Mouse (Mus musculus): ENCODE results near the gene Stxbp6.
"Not testable (repeated sequence)": the region's sequence is repeated elsewhere in the genome, so short reads cannot be mapped to it uniquely, and the experiment has no call there.

Gene Stxbp6

GRCm38 (mm10) chr12:45074611-45075342 lies at the start of gene Stxbp6:
Gene Stxbp6, minus strand, starts transcription at chr12:45074709.
- no peak for DNase-seq

- not testable (repeated sequence) for DNase-seq
These were observed 28.4 kb upstream of the Stxbp6 start for GRCm38 (mm10) chr12:45102954-45103353.

DNA sequence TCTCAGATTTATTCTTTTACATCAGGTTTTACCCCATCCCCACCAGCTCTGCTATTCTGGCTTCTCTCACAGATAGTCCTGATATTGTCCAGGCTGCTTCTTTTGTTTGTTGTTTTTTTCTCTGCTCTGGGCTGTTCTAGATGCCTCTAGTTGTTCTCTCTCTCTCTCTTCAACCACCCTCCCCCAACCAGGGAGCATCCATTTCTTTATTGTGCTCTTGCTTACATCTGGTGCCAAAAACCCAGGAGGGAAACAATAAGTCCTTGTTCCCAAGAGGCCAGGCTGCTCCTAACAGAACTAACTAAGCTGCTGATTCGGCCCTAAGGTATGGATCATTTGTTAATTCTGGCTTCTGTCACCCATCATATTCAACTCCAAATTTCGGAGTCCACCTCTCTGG lies 19.2 kb upstream of the Stxbp6 start:
- peak; percentile 12 for DNase-seq

DNA sequence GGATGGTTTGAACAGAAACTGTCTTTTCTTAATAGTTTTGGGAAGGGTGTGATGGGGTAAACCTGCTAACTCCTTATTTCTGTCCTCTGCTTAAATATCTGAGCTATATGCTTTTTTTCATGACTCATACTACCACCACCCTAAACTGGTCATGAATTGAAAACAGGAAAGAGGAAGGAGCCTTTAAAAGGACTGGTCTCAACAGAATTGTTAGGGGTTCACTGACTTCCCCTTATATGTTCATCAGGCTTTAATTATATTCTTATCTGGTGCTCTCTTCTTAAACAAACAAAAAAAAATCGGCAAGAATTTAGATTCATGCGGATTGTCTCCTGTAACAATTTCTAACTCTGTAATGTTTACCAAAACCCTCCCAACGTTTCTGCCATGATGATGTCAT lies 17.9 kb upstream of the Stxbp6 start:
- DNase-seq, result no peak

DNA sequence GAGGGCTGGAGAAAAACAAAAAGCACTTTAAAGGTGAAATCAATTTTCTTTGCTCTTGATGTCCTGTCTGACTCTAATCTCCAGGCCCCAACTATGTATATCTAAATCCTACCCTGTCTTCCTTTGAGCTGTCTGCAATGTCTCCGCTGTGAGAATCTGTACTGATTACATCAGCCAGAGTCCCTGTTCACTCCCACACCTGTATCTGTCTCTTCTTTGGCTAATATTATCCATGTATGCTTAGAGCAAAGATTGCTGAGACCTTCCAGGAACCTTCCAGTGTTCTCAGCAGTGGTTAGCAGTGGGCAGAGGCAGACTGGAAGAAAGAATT lies 8.6 kb upstream of the Stxbp6 start:
- no peak for DNase-seq

GRCm38 (mm10) chr12:45082379-45083144 lies 8.1 kb upstream of the Stxbp6 start:
- DNase-seq, result no peak

DNA sequence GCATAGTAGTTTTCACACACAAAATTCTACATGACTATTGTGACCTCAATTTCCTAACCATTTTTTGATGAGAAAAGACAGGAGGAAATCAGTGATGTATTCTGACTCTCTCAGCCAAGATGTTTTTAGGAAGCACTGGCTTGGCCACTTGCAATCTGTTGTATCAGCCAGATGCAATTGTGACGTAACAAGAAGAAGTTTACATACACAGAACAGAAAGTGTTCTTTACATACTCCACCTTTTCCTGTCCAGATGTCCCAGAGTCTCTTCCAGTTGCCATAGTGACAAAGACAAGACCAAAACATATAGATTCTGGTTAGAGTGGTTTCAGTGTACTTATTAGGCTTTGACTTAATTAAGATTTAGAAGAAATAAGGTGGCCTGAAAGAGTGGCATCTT lies 7.1 kb upstream of the Stxbp6 start:
- no peak for DNase-seq

- no peak for DNase-seq
These were observed 6.2 kb upstream of the Stxbp6 start for GRCm38 (mm10) chr12:45080753-45081122.

DNA sequence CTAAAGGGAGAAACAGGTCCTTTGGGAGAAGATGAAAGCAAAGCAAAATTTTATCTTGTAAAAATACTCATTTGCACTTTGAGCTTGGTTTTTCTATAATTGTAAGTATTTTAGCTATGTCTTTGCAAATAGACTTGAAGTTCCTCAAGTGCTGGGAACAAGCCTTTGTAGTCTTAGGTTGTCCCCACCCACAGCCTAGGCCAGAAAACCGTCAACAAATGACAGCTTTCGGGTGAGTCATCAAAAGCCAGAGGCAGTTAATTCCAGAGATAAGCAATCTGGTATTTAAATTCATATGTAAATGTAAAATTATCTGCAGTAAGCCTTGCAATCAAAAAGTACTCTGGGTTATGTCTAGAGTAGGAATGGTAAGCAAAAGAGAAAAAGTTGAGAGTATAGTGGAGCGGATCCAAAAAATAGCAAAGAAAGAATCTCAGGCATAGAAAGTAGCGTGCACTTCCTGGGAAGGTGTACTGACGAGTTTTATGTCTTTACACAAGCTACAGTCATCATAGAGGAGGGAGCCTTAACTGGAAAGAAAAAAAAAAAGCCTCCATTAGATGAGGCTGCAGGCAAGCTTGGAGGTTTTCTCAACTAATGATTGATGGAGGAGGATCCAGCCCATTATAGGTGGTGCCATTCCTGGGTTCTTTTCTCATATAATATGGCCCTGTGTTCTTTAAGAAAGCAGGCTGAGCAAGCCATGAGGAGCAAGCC lies 5.7 kb upstream of the Stxbp6 start:
- DNase-seq, result no peak

GRCm38 (mm10) chr12:45075631-45076030 lies 1.1 kb upstream of the Stxbp6 start:
- DNase-seq, result no peak

DNA sequence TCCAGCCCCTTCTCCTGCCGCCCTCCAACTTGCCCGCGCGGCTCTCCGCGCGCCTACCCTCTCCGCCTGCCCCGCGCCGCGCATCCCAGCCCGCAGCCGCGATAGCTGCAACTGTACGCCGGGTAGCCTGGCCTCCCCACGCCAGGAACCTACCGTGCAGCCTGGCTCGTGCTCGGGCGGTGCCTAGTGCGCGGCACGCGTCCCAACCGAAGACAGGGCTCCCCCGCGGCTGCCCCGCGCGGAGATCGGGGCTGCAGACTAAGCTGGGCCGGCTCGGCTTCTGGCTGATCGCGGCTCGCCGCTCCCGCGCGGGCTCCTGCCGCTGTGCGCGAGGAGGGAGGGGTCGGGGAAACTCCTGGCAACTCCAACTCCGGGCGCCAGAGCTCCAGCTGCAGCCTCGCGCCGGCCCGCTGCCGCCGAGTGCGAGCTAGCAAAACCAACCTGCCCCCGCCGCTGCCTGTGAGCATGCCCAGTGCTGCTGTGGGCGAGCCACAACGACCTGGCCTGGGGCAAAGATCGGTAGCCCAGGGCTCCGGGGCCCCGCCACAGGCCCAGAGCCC lies 387 bp downstream of the Stxbp6 start:
- DNase-seq, result peak; percentile 5

GRCm38 (mm10) chr12:45073331-45074041 lies 1.0 kb downstream of the Stxbp6 start:
- no peak for DNase-seq

DNA sequence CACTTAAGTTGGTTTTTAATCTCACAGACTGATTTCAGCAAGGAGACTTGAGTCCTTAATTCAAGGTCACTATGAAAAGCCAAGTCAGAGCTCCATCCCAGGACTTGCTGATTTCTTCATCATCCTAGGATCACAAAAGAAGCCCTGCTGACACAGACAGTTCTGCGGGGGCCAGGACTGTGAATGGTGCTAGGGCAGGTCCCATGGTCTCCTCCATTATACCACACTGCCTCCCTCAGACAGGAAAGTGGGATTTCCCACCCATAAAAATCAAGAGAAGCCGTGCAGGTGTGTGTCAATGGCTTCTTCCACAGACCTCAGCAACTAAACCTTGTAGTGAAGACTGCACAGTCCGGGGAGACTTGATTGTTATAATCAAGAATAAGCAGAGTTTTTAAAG lies 2.3 kb downstream of the Stxbp6 start:
- DNase-seq, result no peak

- DNase-seq, result no peak
These were observed 4.3 kb downstream of the Stxbp6 start for GRCm38 (mm10) chr12:45070186-45070585.

DNA sequence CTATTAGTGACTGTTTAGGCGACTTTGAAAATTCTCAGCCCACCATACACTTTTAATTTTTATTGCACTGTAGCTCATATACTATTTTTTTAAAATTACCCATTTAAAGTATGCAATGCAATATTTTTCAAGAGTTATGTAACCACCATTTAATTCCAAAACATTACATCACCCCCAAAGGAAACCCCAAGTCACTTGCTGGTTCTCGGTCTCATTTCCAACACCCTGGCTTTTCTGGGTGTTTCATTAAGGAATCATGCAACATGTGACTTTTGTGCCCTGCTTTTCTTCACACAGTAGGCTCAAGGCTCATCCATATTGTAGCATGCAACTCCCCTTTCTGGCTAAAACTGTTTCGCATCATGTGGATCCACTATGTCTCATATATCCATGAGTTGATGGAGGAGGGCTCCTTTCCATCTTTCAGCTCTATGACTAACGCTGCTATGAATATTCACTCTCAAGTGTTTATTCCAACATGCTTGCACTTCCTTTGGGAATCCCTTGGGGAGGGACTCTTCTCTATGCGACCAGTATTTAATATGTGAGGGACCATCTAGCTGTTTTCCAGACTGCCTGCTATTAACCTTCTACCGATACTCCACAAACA lies 6.3 kb downstream of the Stxbp6 start:
- no peak for DNase-seq

GRCm38 (mm10) chr12:45067686-45068085 lies 6.8 kb downstream of the Stxbp6 start:
- no peak for DNase-seq

DNA sequence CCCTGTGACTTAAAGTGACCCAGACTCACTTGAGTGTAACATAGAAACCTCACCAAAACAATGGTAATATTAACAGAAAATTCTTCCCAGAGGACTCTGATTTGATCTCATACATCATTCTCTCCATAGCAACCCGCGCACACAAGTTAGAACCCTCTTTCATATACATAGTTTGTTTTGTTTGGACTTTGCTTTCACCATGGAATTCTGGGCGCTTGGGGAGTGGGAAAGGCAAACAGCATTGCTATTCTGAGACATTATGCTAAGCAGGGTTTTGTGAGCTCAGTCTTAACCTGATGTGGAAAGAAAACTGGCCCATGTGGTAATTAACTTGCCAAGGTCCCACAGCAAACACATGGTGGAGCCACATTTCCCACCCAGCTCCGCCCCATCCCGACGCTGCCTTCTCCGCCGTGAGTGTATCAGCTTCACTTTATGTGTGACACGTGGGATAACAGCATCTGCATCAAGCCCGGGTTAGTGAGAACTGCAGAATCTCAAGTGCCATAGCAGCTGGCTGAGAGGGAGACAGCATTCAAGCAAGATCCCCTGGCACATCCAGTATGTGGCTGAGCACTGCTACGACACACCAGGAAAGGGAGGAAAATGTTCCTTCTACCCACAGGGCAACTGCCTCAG lies 7.3 kb downstream of the Stxbp6 start:
- DNase-seq, result no peak

DNA sequence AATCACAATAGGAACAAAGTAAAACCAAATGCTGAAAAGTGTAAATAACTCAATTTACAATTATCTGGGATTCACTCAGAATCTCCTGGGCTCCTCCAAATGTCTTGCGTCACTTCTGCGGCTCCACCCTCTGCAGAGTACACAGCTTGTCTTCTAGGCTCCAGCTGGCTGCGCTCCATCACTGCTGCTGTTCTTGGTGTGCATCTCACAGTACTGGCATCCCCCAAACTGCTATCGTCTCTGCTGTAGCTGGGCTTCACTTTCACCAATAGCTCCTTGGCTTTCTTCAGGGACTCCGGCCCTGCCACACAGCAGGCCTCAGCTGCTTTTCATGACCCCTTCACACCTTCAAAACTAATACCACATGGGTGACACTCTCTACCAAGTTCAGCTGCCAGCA lies 10.9 kb downstream of the Stxbp6 start:
- no peak for DNase-seq

DNA sequence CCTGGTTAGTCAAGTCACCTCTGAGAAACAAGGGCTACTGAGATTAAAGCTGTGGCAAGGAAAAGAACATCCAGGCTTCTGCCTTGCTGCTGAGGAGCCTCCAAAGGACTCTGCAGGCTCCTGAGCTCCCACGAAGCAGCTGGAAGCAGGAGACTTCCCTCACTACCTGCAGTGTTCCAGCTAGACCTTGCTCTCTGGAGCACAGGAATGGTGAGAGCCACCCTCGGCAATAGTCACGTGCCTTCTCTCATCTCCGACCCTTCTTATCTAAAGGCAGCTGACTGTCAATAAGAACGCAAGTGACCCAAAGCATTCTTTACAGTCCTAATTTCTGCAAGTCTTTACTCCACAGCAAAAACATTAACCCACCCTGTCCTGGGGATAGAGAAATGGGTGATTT lies 13.2 kb downstream of the Stxbp6 start:
- no peak for DNase-seq

GRCm38 (mm10) chr12:45060804-45061203 lies 13.7 kb downstream of the Stxbp6 start:
- DNase-seq, result no peak

DNA sequence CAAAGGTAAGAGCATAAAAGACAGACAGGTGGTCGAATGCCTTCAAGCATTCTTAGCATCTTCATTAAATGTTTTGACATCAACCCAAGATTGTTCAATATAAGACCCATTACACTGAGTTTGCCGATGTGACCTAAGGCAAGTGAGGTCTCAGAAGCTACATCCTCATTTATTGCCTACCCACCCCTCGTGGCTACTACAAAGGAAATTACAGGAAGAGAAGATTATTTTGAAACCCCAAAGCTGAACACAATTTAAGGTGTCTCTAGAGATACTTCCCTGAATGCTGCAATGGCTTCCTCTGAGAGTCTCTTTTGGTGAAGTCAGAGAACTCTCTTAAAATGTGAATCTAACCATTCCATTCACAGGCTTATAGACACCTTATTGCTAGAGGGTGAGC lies 16.5 kb downstream of the Stxbp6 start:
- no peak for DNase-seq

- no peak for DNase-seq
These were observed 18.1 kb downstream of the Stxbp6 start for GRCm38 (mm10) chr12:45056372-45056771.

Data from cerebellum, adult 9-10 months (tissue).